Mouse (Mus musculus) heart, embryonic 13.5 days (tissue): Measurements from ENCODE around the gene Padi4. TPM values are rescaled to one million over a fixed set of nuclear protein-coding genes. Genes with fewer than 3 reads are reported as not detected.

Source experiments
- ATAC-seq: fragments of 200-750 bp; cut with Nextera tagmentation; 2 replicates; pipeline ENCODE4 v1.8.0; 2017; ENCODE audit warnings: moderate TSS enrichment; ENCODE audit not compliant: insufficient number of reproducible peaks, low FRiP score, low TSS enrichment; ENCODE audit errors: extremely low read depth
- H3K27ac ChIP-seq: fragments of 300-500 bp; sonication (generic); replicated peaks from 2 replicates; pipeline ENCODE4 v1.5.1; 2015; ENCODE audit warnings: moderate library complexity, mild to moderate bottlenecking, inconsistent platforms
- H3K27me3 ChIP-seq: fragments of 300-500 bp; sonication (generic); replicated peaks from 2 replicates; pipeline ENCODE4 v1.6.1; 2015; ENCODE audit warnings: mild to moderate bottlenecking, inconsistent platforms
- H3K36me3 ChIP-seq: fragments of 300-500 bp; sonication (generic); 2 replicates; pipeline ENCODE4 v1.6.1; 2015; ENCODE audit warnings: mild to moderate bottlenecking, inconsistent platforms
- H3K4me1 ChIP-seq: fragments of 300-500 bp; sonication (generic); 2 replicates; pipeline ENCODE4 v1.6.1; 2015; ENCODE audit warnings: inconsistent platforms
- H3K4me2 ChIP-seq: fragments of 300-500 bp; sonication (generic); 2 replicates; pipeline ENCODE4 v1.6.1; 2015; ENCODE audit warnings: inconsistent platforms, mild to moderate bottlenecking, moderate library complexity
- H3K4me3 ChIP-seq: fragments of 300-500 bp; sonication (generic); 2 replicates; pipeline ENCODE4 v1.5.1; 2015; ENCODE audit warnings: moderate library complexity, mild to moderate bottlenecking, inconsistent platforms
- H3K9ac ChIP-seq: fragments of 300-500 bp; sonication (generic); 2 replicates; pipeline ENCODE4 v1.6.1; 2015; ENCODE audit warnings: inconsistent platforms, mild to moderate bottlenecking, moderate library complexity
- H3K9me3 ChIP-seq: fragments of 300-500 bp; sonication (generic); 2 replicates; pipeline ENCODE4 v1.6.1; 2016; ENCODE audit warnings: inconsistent platforms
- WGBS: fragments of 180-500 bp; shearing (Covaris S2); methylation state at CpG from one replicate; pipeline ENCODE4 v1.1.7; 2015; ENCODE audit warnings: mixed read lengths; 5-methylcytosine and 5-hydroxymethylcytosine counted together
- polyA plus RNA-seq: library from polyadenylated mRNA; unstranded; fragments of >200 nt; fragmentation: Nextera tagmentation; extraction: Ambion mirVana; gene quantifications from 2 replicates; pipeline ENCODE4 v1.2.1, GENCODE M21; 2015

Padi4 gene
- polyA plus RNA-seq, result 2.1 and 2.4 TPM in 2 replicates

- Histone ChIP-seq H3K9ac (no peak within 1 kb of the TSS), H3K4me3 (no peak within 1 kb of the TSS), H3K27ac (no peak within 1 kb of the TSS), H3K36me3 (no peaks in the 10 kb centered on the region), H3K27me3 (0 out of 2 replicates have a peak, but pooled peaks cover 3% of the 10 kb centered on the region), H3K4me2 (no peak within 1 kb of the TSS), H3K4me1 (peaks cover 13% of the 10 kb centered on the region), H3K9me3 (no peaks in the 10 kb centered on the region)
- ATAC-seq, result no peak
- 75% methylated on average over 21 of the region's 21 CpGs for WGBS
Observed at GRCm38 (mm10) chr4:140774025-140774800, at the start of gene Padi4. TSS of gene Padi4 (minus strand) at chr4:140774236.

GRCm38 (mm10) chr4:140821988-140822387 is 48.0 kb upstream of the Padi4 start:
- ATAC-seq, result no peak
- Histone ChIP-seq H3K4me1 (peaks cover under 1% of the 10 kb centered on the region; the same call in 1 of the 2 replicates), H3K4me2 (no peak overlapping the region), H3K4me3 (no peak overlapping the region), H3K27ac (no peak overlapping the region), H3K9me3 (peaks cover 27% of the 10 kb centered on the region), H3K9ac (no peak overlapping the region), H3K27me3 (no peaks in the 10 kb centered on the region), H3K36me3 (no peaks in the 10 kb centered on the region)
- WGBS, result 70% methylated on average over 5 of the region's 5 CpGs

- no peaks in the 10 kb centered on the region for H3K36me3 ChIP-seq
- no peak overlapping the region for H3K27ac ChIP-seq
- no peak for ATAC-seq
- no peak overlapping the region for H3K4me2 ChIP-seq
- no peak overlapping the region for H3K4me3 ChIP-seq
- 0 out of 2 replicates have a peak, but pooled peaks cover 2% of the 10 kb centered on the region for H3K27me3 ChIP-seq
- peaks cover 41% of the 10 kb centered on the region for H3K4me1 ChIP-seq
- no peak overlapping the region for H3K9ac ChIP-seq
- WGBS, result 91% methylated on average over 8 of the region's 8 CpGs
- H3K9me3 ChIP-seq, result peaks cover 2% of the 10 kb centered on the region
Observed at GRCm38 (mm10) chr4:140817413-140817812, 43.4 kb upstream of the Padi4 start.

DNA sequence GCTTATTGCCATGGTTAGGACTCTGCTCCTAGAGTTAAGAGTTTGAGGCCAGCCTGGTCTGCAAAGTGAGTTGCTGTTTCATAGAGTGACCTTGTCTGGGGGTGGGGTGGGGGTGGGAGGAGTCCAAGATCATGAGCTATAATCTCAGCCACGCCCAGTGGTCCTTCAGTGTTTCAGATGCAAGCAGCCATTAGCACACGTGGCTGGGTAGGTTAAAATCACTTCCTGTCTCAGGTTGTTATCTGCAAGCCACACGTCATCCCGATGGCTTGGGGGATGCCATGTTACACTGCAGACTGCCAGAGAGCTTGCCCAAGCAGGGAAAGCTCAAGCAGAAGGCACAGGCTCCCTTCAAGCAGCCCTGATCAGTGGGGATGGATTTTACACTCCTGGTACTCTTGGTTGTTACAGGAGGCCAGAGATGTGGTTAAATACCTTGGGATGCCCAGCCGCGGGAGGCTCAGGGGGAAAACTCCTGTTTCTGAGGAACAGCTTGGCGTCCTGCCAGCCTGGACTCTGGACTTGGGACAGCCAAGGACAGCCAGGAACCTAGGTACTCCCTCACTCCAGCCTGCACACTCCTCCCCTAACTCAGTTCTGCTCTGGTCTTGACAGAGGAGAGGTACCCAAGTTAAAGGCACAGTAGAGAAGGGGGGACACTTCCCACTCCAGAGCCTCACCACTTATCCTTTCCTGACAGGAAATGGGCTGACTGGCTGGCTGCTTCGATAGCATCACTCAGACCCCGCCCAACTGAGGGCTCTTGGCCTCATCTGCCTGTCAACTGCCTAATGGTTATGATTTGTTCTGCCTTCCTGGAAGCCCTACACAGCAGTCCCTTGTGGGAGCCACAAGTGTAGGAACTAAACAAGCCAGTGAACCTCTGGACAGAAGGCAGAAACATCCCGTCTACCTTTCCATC is 42.2 kb upstream of the Padi4 start:
- peak overlapping the region; percentile 37; the same call in 1 of the 2 replicates for H3K9ac ChIP-seq
- H3K27me3 ChIP-seq, result 0 out of 2 replicates have a peak, but pooled peaks cover 6% of the 10 kb centered on the region
- no peaks in the 10 kb centered on the region; the same call in 1 of the 2 replicates for H3K9me3 ChIP-seq
- WGBS, result 21% methylated on average over 10 of the region's 10 CpGs
- peaks cover 53% of the 10 kb centered on the region for H3K4me1 ChIP-seq
- peak overlapping the region; percentile 11 for H3K4me2 ChIP-seq
- H3K27ac ChIP-seq, result peak overlapping the region; percentile 65
- H3K36me3 ChIP-seq, result no peaks in the 10 kb centered on the region
- no peak for ATAC-seq
- no peak overlapping the region for H3K4me3 ChIP-seq

GRCm38 (mm10) chr4:140815496-140815895 is 41.5 kb upstream of the Padi4 start:
- Histone ChIP-seq H3K27me3 (0 out of 2 replicates have a peak, but pooled peaks cover 8% of the 10 kb centered on the region), H3K4me2 (no peak overlapping the region), H3K4me1 (peaks cover 59% of the 10 kb centered on the region), H3K9ac (no peak overlapping the region), H3K36me3 (no peaks in the 10 kb centered on the region), H3K4me3 (no peak overlapping the region), H3K9me3 (no peaks in the 10 kb centered on the region; the same call in 1 of the 2 replicates), H3K27ac (0 out of 2 replicates have a peak overlapping the region, but pooled peaks have one; percentile 65)
- WGBS, result 48% methylated on average over 5 of the region's 5 CpGs
- ATAC-seq, result no peak

DNA sequence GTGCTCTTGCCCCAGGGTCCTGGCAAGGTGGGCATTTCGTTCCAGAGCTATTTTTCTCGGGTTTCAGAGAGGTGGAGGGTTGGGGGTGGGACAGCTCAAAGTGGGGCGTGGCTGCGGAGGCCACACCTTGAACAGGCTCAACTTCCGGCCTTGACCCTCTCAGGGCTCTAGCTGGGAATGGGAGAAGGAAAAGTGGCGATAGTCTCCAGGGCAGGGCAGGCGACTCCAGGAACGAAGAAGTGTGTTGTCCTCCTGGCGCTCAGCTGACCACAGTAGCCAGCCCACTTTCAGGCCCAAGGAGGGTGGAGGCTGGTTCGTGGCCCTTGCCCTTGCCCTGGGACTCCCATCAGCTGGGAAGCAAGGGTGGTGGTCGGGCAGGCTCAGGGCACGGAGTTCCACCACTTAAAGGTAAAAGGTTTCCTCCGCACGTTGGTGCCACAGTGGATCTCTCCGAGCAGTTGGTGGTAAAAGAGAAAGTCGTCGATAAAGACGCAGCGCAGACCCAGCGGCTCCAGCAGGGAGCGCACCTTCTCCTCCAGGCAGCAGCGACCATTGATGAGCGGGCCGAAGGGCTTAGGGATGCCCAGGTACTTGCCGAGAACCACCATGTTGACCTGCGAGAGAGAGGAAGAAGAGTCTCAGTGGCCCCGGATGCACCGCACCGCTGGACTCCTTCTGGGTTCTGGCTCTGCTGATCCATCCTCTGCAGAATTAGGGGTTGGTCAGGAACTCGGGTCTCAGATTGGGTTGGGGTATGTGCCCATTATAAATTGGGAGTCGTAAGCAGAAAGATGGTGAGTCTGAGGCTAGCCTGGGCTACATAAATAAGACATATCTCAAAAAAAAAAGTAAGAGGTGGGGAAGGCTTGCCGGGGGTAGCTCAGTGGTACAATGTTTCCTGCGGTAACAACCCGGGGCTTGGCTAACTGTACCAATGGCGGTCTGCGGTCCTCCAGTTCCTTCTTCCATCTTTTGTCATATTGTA is 40.5 kb upstream of the Padi4 start:
- H3K9ac ChIP-seq, result peak overlapping the region; percentile 77
- H3K4me2 ChIP-seq, result peak overlapping the region; percentile 75
- 0 out of 2 replicates have a peak, but pooled peaks cover 12% of the 10 kb centered on the region for H3K27me3 ChIP-seq
- no peaks in the 10 kb centered on the region for H3K36me3 ChIP-seq
- 28% methylated on average over 36 of the region's 36 CpGs for WGBS
- H3K27ac ChIP-seq, result 0 out of 2 replicates have a peak overlapping the region, but pooled peaks have one; percentile 70
- peak overlapping the region; percentile 52 for H3K4me3 ChIP-seq
- no peaks in the 10 kb centered on the region; the same call in 1 of the 2 replicates for H3K9me3 ChIP-seq
- peaks cover 62% of the 10 kb centered on the region for H3K4me1 ChIP-seq
- ATAC-seq, result no peak

- H3K9me3 ChIP-seq, result no peaks in the 10 kb centered on the region; the same call in 1 of the 2 replicates
- peak overlapping the region; percentile 70 for H3K27ac ChIP-seq
- peak overlapping the region; percentile 75 for H3K4me2 ChIP-seq
- peak overlapping the region; percentile 52 for H3K4me3 ChIP-seq
- H3K27me3 ChIP-seq, result 0 out of 2 replicates have a peak, but pooled peaks cover 12% of the 10 kb centered on the region
- ATAC-seq, result no peak
- peak overlapping the region; percentile 77 for H3K9ac ChIP-seq
- H3K36me3 ChIP-seq, result no peaks in the 10 kb centered on the region
- H3K4me1 ChIP-seq, result peaks cover 72% of the 10 kb centered on the region
- 33% methylated on average over 13 of the region's 13 CpGs for WGBS
Observed at GRCm38 (mm10) chr4:140813358-140814185, 39.5 kb upstream of the Padi4 start.

- Histone ChIP-seq H3K4me2 (peak overlapping the region; percentile 54), H3K27ac (peak overlapping the region; percentile 70), H3K9ac (0 out of 2 replicates have a peak overlapping the region, but pooled peaks have one; percentile 3), H3K9me3 (no peaks in the 10 kb centered on the region; the same call in 1 of the 2 replicates), H3K4me3 (no peak overlapping the region), H3K27me3 (0 out of 2 replicates have a peak, but pooled peaks cover 17% of the 10 kb centered on the region), H3K4me1 (peaks cover 76% of the 10 kb centered on the region), H3K36me3 (no peaks in the 10 kb centered on the region)
- no peak for ATAC-seq
- 5% methylated on average over 14 of the region's 14 CpGs for WGBS
Observed at GRCm38 (mm10) chr4:140812609-140813008, 38.6 kb upstream of the Padi4 start.

DNA sequence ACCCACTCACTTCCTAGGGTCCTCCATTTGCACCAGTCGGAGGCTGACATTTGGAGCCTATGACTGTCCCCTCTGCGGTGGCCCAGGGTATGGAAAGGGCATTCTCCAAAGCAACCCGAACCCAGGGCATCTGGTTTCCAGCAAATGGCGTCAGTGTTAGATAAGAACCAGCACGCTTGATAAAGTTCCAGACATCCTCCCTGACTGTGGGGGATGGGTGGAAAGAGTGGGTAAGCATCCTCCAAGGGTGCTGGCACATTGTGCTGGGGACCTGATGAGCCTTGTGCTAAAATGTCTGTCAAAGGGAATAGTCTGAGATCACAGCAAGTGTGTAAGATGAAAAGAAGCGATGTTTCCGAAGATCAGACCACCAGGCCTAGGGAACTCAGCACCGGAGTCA is 38.2 kb upstream of the Padi4 start:
- Histone ChIP-seq H3K36me3 (no peaks in the 10 kb centered on the region), H3K9ac (no peak overlapping the region), H3K9me3 (no peaks in the 10 kb centered on the region), H3K4me1 (peaks cover 76% of the 10 kb centered on the region), H3K4me2 (peak overlapping the region; percentile 54), H3K27me3 (0 out of 2 replicates have a peak, but pooled peaks cover 17% of the 10 kb centered on the region), H3K27ac (peak overlapping the region; percentile 70), H3K4me3 (no peak overlapping the region)
- 10% methylated on average over 8 of the region's 8 CpGs for WGBS
- no peak for ATAC-seq
